8 mouse cellular contexts compared by ENCODE assay signal in genomic region chr17:32788576-32788975, GRCm38 (mm10). TPM values are rescaled to one million over a fixed set of nuclear protein-coding genes. Genes with fewer than 3 reads are reported as not detected.
DNase-seq lines count a peak whose midpoint lies in the region; ATAC-seq and TF ChIP-seq lines count a peak whose summit lies in the region.

No protein-coding gene starts in this region.

- H3K27me3 ChIP-seq in lung, embryonic 15.5 days = no peaks in the 10 kb centered on the region
- no peaks in the 10 kb centered on the region for H3K27me3 ChIP-seq in embryonic facial prominence, embryonic 15.5 days
- H3K27me3 ChIP-seq in intestine, postnatal 0 days (replicated peaks; ENCODE audit: control insufficient read depth, insufficient read depth, low read length) = no peaks in the 10 kb centered on the region
- no peaks in the 10 kb centered on the region for H3K27me3 ChIP-seq in neural tube, embryonic 13.5 days

- peak overlapping the region; percentile 68 for H3K4me2 ChIP-seq in lung, embryonic 15.5 days
- peak overlapping the region; percentile 59 for H3K4me2 ChIP-seq in embryonic facial prominence, embryonic 15.5 days (replicated peaks)
- H3K4me2 ChIP-seq in intestine, postnatal 0 days (replicated peaks; ENCODE audit: low read depth) = peak overlapping the region; percentile 74
- H3K4me2 ChIP-seq in neural tube, embryonic 13.5 days = peak overlapping the region; percentile 75

- 2% methylated on average over 9 of the region's 9 CpGs for WGBS in lung, embryonic 15.5 days
- WGBS in embryonic facial prominence, embryonic 15.5 days = 5% methylated on average over 9 of the region's 9 CpGs
- 4% methylated on average over 9 of the region's 9 CpGs for WGBS in intestine, postnatal 0 days
- WGBS in neural tube, embryonic 13.5 days = 12% methylated on average over 9 of the region's 9 CpGs

- peak overlapping the region; percentile 57 for H3K27ac ChIP-seq in lung, embryonic 15.5 days
- H3K27ac ChIP-seq in embryonic facial prominence, embryonic 15.5 days (replicated peaks) = peak overlapping the region; percentile 95; the same call in 1 of the 2 replicates
- H3K27ac ChIP-seq in intestine, postnatal 0 days (ENCODE audit: low read depth, low read length) = no peak overlapping the region
- no peak overlapping the region for H3K27ac ChIP-seq in neural tube, embryonic 13.5 days (replicated peaks)

- peaks cover 19% of the 10 kb centered on the region for H3K36me3 ChIP-seq in lung, embryonic 15.5 days
- peaks cover 12% of the 10 kb centered on the region for H3K36me3 ChIP-seq in embryonic facial prominence, embryonic 15.5 days
- H3K36me3 ChIP-seq in intestine, postnatal 0 days (ENCODE audit: control insufficient read depth, insufficient read depth) = 0 out of 2 replicates have a peak, but pooled peaks cover 3% of the 10 kb centered on the region
- H3K36me3 ChIP-seq in neural tube, embryonic 13.5 days = peaks cover 18% of the 10 kb centered on the region

- no peaks in the 10 kb centered on the region for H3K9me3 ChIP-seq in lung, embryonic 15.5 days
- no peaks in the 10 kb centered on the region for H3K9me3 ChIP-seq in embryonic facial prominence, embryonic 15.5 days (replicated peaks)
- H3K9me3 ChIP-seq in intestine, postnatal 0 days (ENCODE audit: control insufficient read depth) = no peaks in the 10 kb centered on the region
- 0 out of 2 replicates have a peak, but pooled peaks cover under 1% of the 10 kb centered on the region for H3K9me3 ChIP-seq in neural tube, embryonic 13.5 days

- ATAC-seq in lung, embryonic 15.5 days (ENCODE audit: borderline replicate concordance, extremely low read depth, low FRiP score, low TSS enrichment) = no peak
- ATAC-seq in embryonic facial prominence, embryonic 15.5 days (ENCODE audit: insufficient number of reproducible peaks, low FRiP score, low TSS enrichment, low read depth) = no peak
- no peak for ATAC-seq in intestine, postnatal 0 days
- ATAC-seq in neural tube, embryonic 13.5 days (ENCODE audit: low read depth) = no peak

- DNase-seq in lung, postnatal 10 days = no peak
- no peak for DNase-seq in left cerebral cortex, adult 9 months (ENCODE audit: low spot score in 2 of 2)
- DNase-seq in layer of hippocampus, postnatal 10 days (ENCODE audit: low spot score in 2 of 2) = no peak
- no peak for DNase-seq in urinary bladder, postnatal 25 days (ENCODE audit: low spot score)

- peaks cover 26% of the 10 kb centered on the region for H3K4me1 ChIP-seq in lung, embryonic 15.5 days
- H3K4me1 ChIP-seq in embryonic facial prominence, embryonic 15.5 days = peaks cover 22% of the 10 kb centered on the region
- peaks cover 4% of the 10 kb centered on the region; the same call in 1 of the 2 replicates for H3K4me1 ChIP-seq in intestine, postnatal 0 days (replicated peaks; ENCODE audit: control insufficient read depth, insufficient read depth, low read length)
- H3K4me1 ChIP-seq in neural tube, embryonic 13.5 days (replicated peaks) = peaks cover 29% of the 10 kb centered on the region

- no peak for TF ChIP-seq CTCF in intestine, postnatal 0 days (IDR thresholded peaks at IDR 0.05; ENCODE audit: low read depth)

- peak overlapping the region; percentile 91 for H3K4me3 ChIP-seq in lung, embryonic 15.5 days
- H3K4me3 ChIP-seq in embryonic facial prominence, embryonic 15.5 days (replicated peaks) = peak overlapping the region; percentile 78
- H3K4me3 ChIP-seq in intestine, postnatal 0 days (ENCODE audit: low read depth, low read length) = peak overlapping the region; percentile 80
- H3K4me3 ChIP-seq in neural tube, embryonic 13.5 days = peak overlapping the region; percentile 90

- peak overlapping the region; percentile 43 for H3K9ac ChIP-seq in lung, embryonic 15.5 days
- H3K9ac ChIP-seq in embryonic facial prominence, embryonic 15.5 days = 0 out of 2 replicates have a peak overlapping the region, but pooled peaks have one; percentile 4
- 0 out of 2 replicates have a peak overlapping the region, but pooled peaks have one; percentile 5 for H3K9ac ChIP-seq in intestine, postnatal 0 days (ENCODE audit: low read depth, low read length)
- H3K9ac ChIP-seq in neural tube, embryonic 13.5 days = peak overlapping the region; percentile 56

RNA-seq across cellular contexts. Expression of gene Zfp871, which starts 0.5 kb away (rescaled TPM):
- polyA plus RNA-seq in lung, embryonic 15.5 days (2015; fragmentation: Nextera tagmentation; extraction: Ambion mirVana) = 28.5 and 33.8 TPM in 2 replicates
- polyA plus RNA-seq in embryonic facial prominence, embryonic 15.5 days (2015; fragmentation: Nextera tagmentation; extraction: Ambion mirVana) = 27.0 and 30.8 TPM in 2 replicates
- polyA plus RNA-seq in intestine, postnatal 0 days (2015; fragmentation: Nextera tagmentation; extraction: Ambion mirVana) = 13.9 and 16.7 TPM in 2 replicates
- 24.3 and 28.1 TPM in 2 replicates for polyA plus RNA-seq in neural tube, embryonic 13.5 days (2015; fragmentation: Nextera tagmentation; extraction: Ambion mirVana)
- 10 to 100 TPM; 74.7 to 79.8 TPM for total RNA-seq in layer of hippocampus, postnatal 10 days (2021)

RNA-seq across cellular contexts. Expression of gene Zfp811, which starts 21.2 kb away (rescaled TPM):
- 2.0 and 2.3 TPM in 2 replicates for polyA plus RNA-seq in lung, embryonic 15.5 days (2015; fragmentation: Nextera tagmentation; extraction: Ambion mirVana)
- 3.8 and 4.0 TPM in 2 replicates for polyA plus RNA-seq in embryonic facial prominence, embryonic 15.5 days (2015; fragmentation: Nextera tagmentation; extraction: Ambion mirVana)
- 0.86 and 1.5 TPM in 2 replicates for polyA plus RNA-seq in intestine, postnatal 0 days (2015; fragmentation: Nextera tagmentation; extraction: Ambion mirVana)
- 48.7 and 55.0 TPM in 2 replicates for polyA plus RNA-seq in neural tube, embryonic 13.5 days (2015; fragmentation: Nextera tagmentation; extraction: Ambion mirVana)
- total RNA-seq in layer of hippocampus, postnatal 10 days (2021) = 10 to 100 TPM; 10.3 to 11.2 TPM

RNA-seq across cellular contexts. Expression of gene Zfp799, which starts 41.5 kb away (rescaled TPM):
- polyA plus RNA-seq in lung, embryonic 15.5 days (2015; fragmentation: Nextera tagmentation; extraction: Ambion mirVana) = 13.7 and 14.9 TPM in 2 replicates
- 15.4 and 16.5 TPM in 2 replicates for polyA plus RNA-seq in embryonic facial prominence, embryonic 15.5 days (2015; fragmentation: Nextera tagmentation; extraction: Ambion mirVana)
- 4.3 and 4.5 TPM in 2 replicates for polyA plus RNA-seq in intestine, postnatal 0 days (2015; fragmentation: Nextera tagmentation; extraction: Ambion mirVana)
- 18.4 and 18.8 TPM in 2 replicates for polyA plus RNA-seq in neural tube, embryonic 13.5 days (2015; fragmentation: Nextera tagmentation; extraction: Ambion mirVana)
- 10 to 100 TPM; 23.7 to 27.0 TPM for total RNA-seq in layer of hippocampus, postnatal 10 days (2021)

Comparison
In these comparisons a context has a peak if more than half of its experiments do, and no peak if none do; other contexts are left out.
1. H3K27ac ChIP-seq: peak in lung, embryonic 15.5 days (single experiment) and embryonic facial prominence, embryonic 15.5 days (single experiment); none in intestine, postnatal 0 days (single experiment) and neural tube, embryonic 13.5 days (single experiment).
2. H3K9ac ChIP-seq: peak in every context shown above with its lines; median percentile 56 in neural tube, embryonic 13.5 days; 43 in lung, embryonic 15.5 days; 5 in intestine, postnatal 0 days; 4 in embryonic facial prominence, embryonic 15.5 days.
3. Peak in every context shown above with its lines, with median percentiles within 50 percentile points of each other: H3K4me2 ChIP-seq and H3K4me3 ChIP-seq.